Mouse (Mus musculus) thymus, postnatal 10 days (tissue): Measurements from ENCODE around the gene Kcnma1.

Experiments
- DNase-seq, 2 experiments: peaks; one replicate each; pipeline ENCODE4 v3.0.0; 2021; ENCODE audit warnings: low spot score in 2 of 2

Kcnma1 gene

GRCm38 (mm10) chr14:23966471-23966870 is 47.8 kb downstream of the Kcnma1 start:
- no peak for DNase-seq

GRCm38 (mm10) chr14:23959061-23959460 is 55.2 kb downstream of the Kcnma1 start:
- DNase-seq: no peak

- no peak for DNase-seq
Measured at GRCm38 (mm10) chr14:23957270-23957669, 57.0 kb downstream of the Kcnma1 start.

- DNase-seq: no peak
Measured at GRCm38 (mm10) chr14:23943876-23944275, 70.4 kb downstream of the Kcnma1 start.

- DNase-seq: no peak
Measured at GRCm38 (mm10) chr14:23943152-23943551, 71.1 kb downstream of the Kcnma1 start.

GRCm38 (mm10) chr14:23942103-23942502 is 72.2 kb downstream of the Kcnma1 start:
- DNase-seq: no peak

GRCm38 (mm10) chr14:23935016-23935415 is 79.3 kb downstream of the Kcnma1 start:
- no peak for DNase-seq

GRCm38 (mm10) chr14:23931671-23932071 is 82.6 kb downstream of the Kcnma1 start:
- no peak for DNase-seq

- no peak for DNase-seq
Measured at GRCm38 (mm10) chr14:23929168-23929567, 85.1 kb downstream of the Kcnma1 start.

GRCm38 (mm10) chr14:23923356-23923755 is 90.9 kb downstream of the Kcnma1 start:
- no peak for DNase-seq

GRCm38 (mm10) chr14:23922755-23923154 is 91.5 kb downstream of the Kcnma1 start:
- DNase-seq: no peak

GRCm38 (mm10) chr14:23911108-23911629 is 103.1 kb downstream of the Kcnma1 start:
- DNase-seq: no peak

GRCm38 (mm10) chr14:23908564-23908963 is 105.7 kb downstream of the Kcnma1 start:
- no peak for DNase-seq

- DNase-seq: no peak
Measured at GRCm38 (mm10) chr14:23902636-23903279, 111.5 kb downstream of the Kcnma1 start.

- DNase-seq: no peak
Measured at GRCm38 (mm10) chr14:23899462-23899861, 114.8 kb downstream of the Kcnma1 start.

- DNase-seq: no peak
Measured at GRCm38 (mm10) chr14:23897815-23898214, 116.5 kb downstream of the Kcnma1 start.

GRCm38 (mm10) chr14:23896036-23896435 is 118.3 kb downstream of the Kcnma1 start:
- no peak for DNase-seq

GRCm38 (mm10) chr14:23886112-23886511 is 128.2 kb downstream of the Kcnma1 start:
- DNase-seq: no peak

- DNase-seq: no peak
Measured at GRCm38 (mm10) chr14:23885539-23885938, 128.8 kb downstream of the Kcnma1 start.

- no peak for DNase-seq
Measured at GRCm38 (mm10) chr14:23885071-23885470, 129.2 kb downstream of the Kcnma1 start.

- no peak for DNase-seq
Measured at GRCm38 (mm10) chr14:23882001-23882400, 132.3 kb downstream of the Kcnma1 start.

- DNase-seq: no peak
Measured at GRCm38 (mm10) chr14:23879331-23879730, 135.0 kb downstream of the Kcnma1 start.

- DNase-seq: no peak
Measured at GRCm38 (mm10) chr14:23877561-23877960, 136.7 kb downstream of the Kcnma1 start.

GRCm38 (mm10) chr14:23874545-23874944 is 139.7 kb downstream of the Kcnma1 start:
- DNase-seq: no peak
